10 mouse cellular contexts compared by ENCODE assay signal in the genomic region with DNA sequence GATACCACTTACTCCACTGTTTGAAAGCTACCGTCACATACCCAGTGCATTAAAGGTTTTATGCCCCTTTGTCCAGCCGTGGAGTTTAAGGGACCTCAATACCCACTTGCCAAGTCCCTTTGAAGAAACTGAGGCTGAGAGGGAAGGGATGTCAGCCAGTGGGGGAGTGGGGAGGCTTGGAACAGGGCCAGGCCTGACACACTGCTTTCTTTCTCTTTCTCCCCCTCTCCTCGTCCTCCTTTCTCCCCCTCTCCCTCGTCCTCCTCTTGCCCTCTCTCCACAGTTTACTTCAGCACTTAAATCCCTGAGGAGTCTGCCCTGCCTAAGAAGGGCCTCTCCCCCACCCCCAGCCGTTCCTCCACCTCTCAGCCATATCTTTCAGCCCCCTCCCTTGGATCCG. TPM values are rescaled to one million over a fixed set of nuclear protein-coding genes. Genes with fewer than 3 reads are reported as not detected.
A peak's percentile ranks its signal among the peaks of the same experiment; 100 is the strongest.
DNase-seq lines count a peak whose midpoint lies in the region; ATAC-seq and TF ChIP-seq lines count a peak whose summit lies in the region.
"Had no signal": no experiment of that assay in that cellular context is flagged by ENCODE, and none has a peak within 500 bp of the region (broad histone marks: within the 10 kb centered on the region; RNA-seq: fewer than 3 reads in every experiment).

No protein-coding gene starts in this region.

- H3K9me3 ChIP-seq in heart, embryonic 11.5 days (replicated peaks; ENCODE audit: control insufficient read depth, low read length), result no peaks in the 10 kb centered on the region
- H3K9me3 ChIP-seq in embryonic facial prominence, embryonic 10.5 days, result no peaks in the 10 kb centered on the region
- H3K9me3 ChIP-seq in heart, postnatal 0 days (replicated peaks; ENCODE audit: control insufficient read depth, low read length), result no peaks in the 10 kb centered on the region
- H3K9me3 ChIP-seq in midbrain, embryonic 11.5 days (ENCODE audit: control insufficient read depth, low read length), result no peaks in the 10 kb centered on the region

- DNase-seq in heart, adult 18-20 months, result no peak
- no peak for DNase-seq in embryonic facial prominence, embryonic 10.5 days (ENCODE audit: low spot score)
- DNase-seq in heart, postnatal 0 days (ENCODE audit: low spot score), result no peak
- DNase-seq in midbrain, embryonic 11.5 days (ENCODE audit: low spot score, missing footprints), result peak; percentile 81
- DNase-seq in c-Kit-positive CD71-positive TER-119-positive erythroid progenitor cells, embryonic 14.5 days (ENCODE audit: low spot score), result no peak
- DNase-seq in left cerebral cortex, postnatal 10 days (ENCODE audit: extremely low spot score in 1 of 2, low spot score in 2 of 2), result no peak
- DNase-seq in urinary bladder, postnatal 25 days (ENCODE audit: low spot score), result no peak
- DNase-seq: lung, postnatal 10 days had no signal

- 0 out of 2 replicates have a peak overlapping the region, but pooled peaks have one; percentile 10 for H3K4me3 ChIP-seq in heart, embryonic 11.5 days (ENCODE audit: low read depth, low read length)
- H3K4me3 ChIP-seq in embryonic facial prominence, embryonic 10.5 days, result peak overlapping the region; percentile 87; the same call in 1 of the 2 replicates
- 0 out of 2 replicates have a peak overlapping the region, but pooled peaks have one; percentile 93 for H3K4me3 ChIP-seq in heart, postnatal 0 days (ENCODE audit: low read depth, low read length)
- no peak overlapping the region for H3K4me3 ChIP-seq in midbrain, embryonic 11.5 days (ENCODE audit: low read depth, low read length)

- peak overlapping the region; percentile 29; the same call in 1 of the 2 replicates for H3K4me2 ChIP-seq in heart, embryonic 11.5 days
- H3K4me2 ChIP-seq in heart, postnatal 0 days (ENCODE audit: low read depth, low read length), result peak overlapping the region; percentile 89
- H3K4me2 ChIP-seq in midbrain, embryonic 11.5 days, result no peak overlapping the region

- H3K36me3 ChIP-seq in heart, embryonic 11.5 days (ENCODE audit: control insufficient read depth, insufficient read depth, low read length), result 0 out of 2 replicates have a peak, but pooled peaks cover 3% of the 10 kb centered on the region
- H3K36me3 ChIP-seq in embryonic facial prominence, embryonic 10.5 days (replicated peaks), result peaks cover 34% of the 10 kb centered on the region
- H3K36me3 ChIP-seq in heart, postnatal 0 days (replicated peaks; ENCODE audit: control insufficient read depth, insufficient read depth, low read length), result peaks cover 30% of the 10 kb centered on the region
- H3K36me3 ChIP-seq in midbrain, embryonic 11.5 days (ENCODE audit: control insufficient read depth, insufficient read depth, low read length), result no peaks in the 10 kb centered on the region; the same call in 1 of the 2 replicates

- intact Hi-C loops in left cerebral cortex, postnatal 10 days (cut with DNase I), result loop anchor here (10.0 kb wide), 1 partner anchor 324 kb away; a partner anchor contains a TSS

- no peak overlapping the region for H3K27ac ChIP-seq in heart, embryonic 11.5 days (ENCODE audit: low read depth, low read length)
- H3K27ac ChIP-seq in embryonic facial prominence, embryonic 10.5 days (replicated peaks), result no peak overlapping the region
- no peak overlapping the region for H3K27ac ChIP-seq in heart, postnatal 0 days (ENCODE audit: low read depth)
- H3K27ac ChIP-seq in midbrain, embryonic 11.5 days (ENCODE audit: low read depth, low read length), result no peak overlapping the region; the same call in 1 of the 2 replicates

- WGBS in heart, embryonic 11.5 days (ENCODE audit: insufficient replicate concordance), result 49% methylated on average over 6 of the region's 6 CpGs
- WGBS in embryonic facial prominence, embryonic 10.5 days, result 73% methylated on average over 6 of the region's 6 CpGs
- 52% methylated on average over 6 of the region's 6 CpGs for WGBS in heart, postnatal 0 days
- WGBS in midbrain, embryonic 11.5 days, result 72% methylated on average over 6 of the region's 6 CpGs

- no peak overlapping the region for H3K9ac ChIP-seq in heart, embryonic 11.5 days (ENCODE audit: low read depth, low read length)
- peak overlapping the region; percentile 97; the same call in 1 of the 2 replicates for H3K9ac ChIP-seq in heart, postnatal 0 days (replicated peaks; ENCODE audit: low read depth, low read length)
- H3K9ac ChIP-seq in midbrain, embryonic 11.5 days (ENCODE audit: low read length), result no peak overlapping the region; the same call in 1 of the 2 replicates

- TF ChIP-seq EP300 in heart, postnatal 0 days (IDR thresholded peaks at IDR 0.05; ENCODE audit: low read depth), result no peak

- H3K27me3 ChIP-seq in heart, embryonic 11.5 days (ENCODE audit: control insufficient read depth, insufficient read depth, low read length), result no peaks in the 10 kb centered on the region
- H3K27me3 ChIP-seq in embryonic facial prominence, embryonic 10.5 days (replicated peaks; ENCODE audit: low read depth, poor library complexity, severe bottlenecking), result no peaks in the 10 kb centered on the region
- no peaks in the 10 kb centered on the region for H3K27me3 ChIP-seq in heart, postnatal 0 days (ENCODE audit: control insufficient read depth, insufficient read depth, low read length)
- no peaks in the 10 kb centered on the region for H3K27me3 ChIP-seq in midbrain, embryonic 11.5 days (ENCODE audit: control insufficient read depth, insufficient read depth, low read length)

- no peak for ATAC-seq in heart, embryonic 11.5 days (replicated peaks; ENCODE audit: insufficient number of reproducible peaks, low FRiP score, low TSS enrichment)
- ATAC-seq in heart, postnatal 0 days (ENCODE audit: insufficient read depth, low read depth), result no peak
- ATAC-seq in midbrain, embryonic 11.5 days (ENCODE audit: low FRiP score), result no peak

- TF ChIP-seq CTCF in heart, postnatal 0 days (IDR thresholded peaks at IDR 0.05; ENCODE audit: low read depth), result no peak

- peaks cover 37% of the 10 kb centered on the region for H3K4me1 ChIP-seq in heart, embryonic 11.5 days (ENCODE audit: control insufficient read depth, insufficient read depth, low read length)
- H3K4me1 ChIP-seq in embryonic facial prominence, embryonic 10.5 days, result peaks cover 54% of the 10 kb centered on the region
- H3K4me1 ChIP-seq in heart, postnatal 0 days (ENCODE audit: control insufficient read depth, insufficient read depth), result peaks cover 18% of the 10 kb centered on the region
- H3K4me1 ChIP-seq in midbrain, embryonic 11.5 days (ENCODE audit: control insufficient read depth, insufficient read depth, low read length), result peaks cover 16% of the 10 kb centered on the region

RNA-seq across cellular contexts. Expression of a gene that starts 2.1 kb away (rescaled TPM):
- polyA plus RNA-seq in heart, embryonic 11.5 days (2014; fragmentation: Nextera tagmentation; extraction: Ambion mirVana), result 89.7 and 94.7 TPM in 2 replicates
- 10 to 100 TPM; 53.9 to 55.4 TPM for total RNA-seq in heart, adult 18-20 months (2021)
- polyA plus RNA-seq in embryonic facial prominence, embryonic 10.5 days (2016; fragmentation: Nextera tagmentation; extraction: Ambion mirVana), result 60.9 and 70.0 TPM in 2 replicates
- 25.2 and 27.9 TPM in 2 replicates for total RNA-seq in heart, postnatal 0 days (2014; rRNA removed; ENCODE audit: low replicate concordance)
- polyA plus RNA-seq in heart, postnatal 0 days (2015; fragmentation: Nextera tagmentation; extraction: Ambion mirVana), result 59.2 and 62.1 TPM in 2 replicates
- polyA plus RNA-seq in midbrain, embryonic 11.5 days (2014; fragmentation: Nextera tagmentation; extraction: Ambion mirVana), result 72.4 and 73.5 TPM in 2 replicates
- 1,000 to 10,000 TPM; 1,124 to 1,163 TPM for total RNA-seq in left cerebral cortex, postnatal 10 days (2021)

RNA-seq across cellular contexts. Expression of a gene that starts 4.7 kb away (rescaled TPM):
- polyA plus RNA-seq in heart, embryonic 11.5 days (2014; fragmentation: Nextera tagmentation; extraction: Ambion mirVana), result 6.2 and 6.3 TPM in 2 replicates
- 10 to 100 TPM; 38.8 to 48.5 TPM for total RNA-seq in heart, adult 18-20 months (2021)
- 6.1 and 7.3 TPM in 2 replicates for polyA plus RNA-seq in embryonic facial prominence, embryonic 10.5 days (2016; fragmentation: Nextera tagmentation; extraction: Ambion mirVana)
- total RNA-seq in heart, postnatal 0 days (2014; rRNA removed; ENCODE audit: low replicate concordance), result 76.8 and 93.5 TPM in 2 replicates
- 8.1 and 9.7 TPM in 2 replicates for polyA plus RNA-seq in heart, postnatal 0 days (2015; fragmentation: Nextera tagmentation; extraction: Ambion mirVana)
- 6.0 and 7.3 TPM in 2 replicates for polyA plus RNA-seq in midbrain, embryonic 11.5 days (2014; fragmentation: Nextera tagmentation; extraction: Ambion mirVana)
- 10 to 100 TPM; 71.2 to 83.9 TPM for total RNA-seq in left cerebral cortex, postnatal 10 days (2021)

RNA-seq across cellular contexts. Expression of a gene that starts 19.8 kb away (rescaled TPM):
- 26.4 and 28.2 TPM in 2 replicates for polyA plus RNA-seq in heart, embryonic 11.5 days (2014; fragmentation: Nextera tagmentation; extraction: Ambion mirVana)
- 1 to 10 TPM; 5.3 to 7.0 TPM for total RNA-seq in heart, adult 18-20 months (2021)
- polyA plus RNA-seq in embryonic facial prominence, embryonic 10.5 days (2016; fragmentation: Nextera tagmentation; extraction: Ambion mirVana), result 41.0 and 44.5 TPM in 2 replicates
- total RNA-seq in heart, postnatal 0 days (2014; rRNA removed; ENCODE audit: low replicate concordance), result 10.9 and 25.5 TPM in 2 replicates
- polyA plus RNA-seq in heart, postnatal 0 days (2015; fragmentation: Nextera tagmentation; extraction: Ambion mirVana), result 18.3 and 24.3 TPM in 2 replicates
- polyA plus RNA-seq in midbrain, embryonic 11.5 days (2014; fragmentation: Nextera tagmentation; extraction: Ambion mirVana), result 53.5 and 57.7 TPM in 2 replicates
- 10 to 100 TPM; 12.0 to 12.1 TPM for total RNA-seq in left cerebral cortex, postnatal 10 days (2021)

RNA-seq across cellular contexts. Expression of a gene that starts 29.8 kb away (rescaled TPM):
- 0.35 and 0.64 TPM in 2 replicates for polyA plus RNA-seq in heart, embryonic 11.5 days (2014; fragmentation: Nextera tagmentation; extraction: Ambion mirVana)
- total RNA-seq in heart, adult 18-20 months (2021), result under 1 TPM in 1 of 2 experiments, not detected in 1; 0.15 TPM
- 0.16 and 0.36 TPM in 2 replicates for polyA plus RNA-seq in embryonic facial prominence, embryonic 10.5 days (2016; fragmentation: Nextera tagmentation; extraction: Ambion mirVana)
- total RNA-seq in heart, postnatal 0 days (2014; rRNA removed; ENCODE audit: low replicate concordance), result not detected in 2 replicates
- polyA plus RNA-seq in heart, postnatal 0 days (2015; fragmentation: Nextera tagmentation; extraction: Ambion mirVana), result 0.26 and 0.29 TPM in 2 replicates
- 0.17 and 0.33 TPM in 2 replicates for polyA plus RNA-seq in midbrain, embryonic 11.5 days (2014; fragmentation: Nextera tagmentation; extraction: Ambion mirVana)
- under 1 TPM; 0.57 to 0.73 TPM for total RNA-seq in left cerebral cortex, postnatal 10 days (2021)
- total RNA-seq: common myeloid progenitor, adult 5-6 weeks had no signal

RNA-seq across cellular contexts. Expression of a gene that starts 30.9 kb away (rescaled TPM):
- 7.7 and 9.8 TPM in 2 replicates for polyA plus RNA-seq in heart, embryonic 11.5 days (2014; fragmentation: Nextera tagmentation; extraction: Ambion mirVana)
- 10 to 100 TPM; 16.7 to 19.3 TPM for total RNA-seq in heart, adult 18-20 months (2021)
- 5.3 and 5.9 TPM in 2 replicates for polyA plus RNA-seq in embryonic facial prominence, embryonic 10.5 days (2016; fragmentation: Nextera tagmentation; extraction: Ambion mirVana)
- 21.3 and 24.1 TPM in 2 replicates for total RNA-seq in heart, postnatal 0 days (2014; rRNA removed; ENCODE audit: low replicate concordance)
- polyA plus RNA-seq in heart, postnatal 0 days (2015; fragmentation: Nextera tagmentation; extraction: Ambion mirVana), result 12.1 and 13.0 TPM in 2 replicates
- 8.8 and 9.8 TPM in 2 replicates for polyA plus RNA-seq in midbrain, embryonic 11.5 days (2014; fragmentation: Nextera tagmentation; extraction: Ambion mirVana)
- total RNA-seq in left cerebral cortex, postnatal 10 days (2021), result 10 to 100 TPM; 21.9 to 25.5 TPM
